Mouse (Mus musculus) thymus, postnatal 14 days (tissue): ENCODE data around the gene Mnat1.
"Not testable (repeated sequence)": the region's sequence is repeated elsewhere in the genome, so short reads cannot be mapped to it uniquely, and the experiment has no call there.

ENCODE experiments used
- DNase-seq: peaks from one replicate; pipeline ENCODE4 v3.0.0; 2021

Mnat1 gene

GRCm38 (mm10) chr12:73123093-73124041 is at the start of gene Mnat1:
TSS of gene Mnat1 (plus strand) at chr12:73123717.
- DNase-seq: peak; percentile 82

DNA sequence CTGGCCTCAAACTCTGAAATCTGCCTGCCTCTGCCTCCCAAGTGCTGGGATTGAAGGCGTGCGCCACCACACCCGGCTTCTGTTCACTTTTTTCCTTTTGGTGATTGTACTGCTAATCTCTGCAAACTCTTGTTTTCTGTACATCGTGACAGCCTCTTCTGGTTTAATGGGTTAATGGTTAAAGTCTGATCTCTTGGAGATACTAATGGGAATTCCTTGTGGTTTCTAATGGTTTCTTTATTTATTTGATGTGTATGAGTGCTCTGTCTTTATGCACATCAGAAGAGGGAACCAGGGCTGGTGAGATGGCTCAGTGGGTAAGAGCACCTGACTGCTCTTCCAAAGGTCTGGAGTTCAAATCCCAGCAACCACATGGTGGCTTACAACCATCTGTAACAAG is 41.7 kb upstream of the Mnat1 start:
- DNase-seq: not testable (repeated sequence)

- no peak for DNase-seq
These were observed 39.7 kb upstream of the Mnat1 start for GRCm38 (mm10) chr12:73083773-73084172.

GRCm38 (mm10) chr12:73085739-73086630 is 37.5 kb upstream of the Mnat1 start:
- no peak for DNase-seq

DNA sequence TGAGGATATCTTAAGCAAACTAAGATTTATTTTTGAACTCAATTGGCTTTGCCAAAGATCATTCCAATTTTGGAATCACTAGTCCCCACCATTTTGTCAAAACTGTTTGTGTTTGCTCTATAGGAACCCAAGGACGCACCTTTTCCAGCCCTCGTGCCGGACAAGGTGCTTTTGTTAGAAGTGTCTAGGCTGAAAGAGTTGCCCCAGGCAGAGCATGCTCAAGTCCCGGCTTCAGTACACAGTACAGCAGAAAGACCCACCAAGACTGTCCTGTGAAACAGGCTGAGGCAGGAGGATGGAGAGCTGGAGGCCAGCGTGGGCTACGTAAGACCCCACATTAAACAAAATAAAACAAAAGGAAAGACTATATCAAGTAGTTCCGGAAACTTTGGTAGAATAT is 36.4 kb upstream of the Mnat1 start:
- DNase-seq: no peak

DNA sequence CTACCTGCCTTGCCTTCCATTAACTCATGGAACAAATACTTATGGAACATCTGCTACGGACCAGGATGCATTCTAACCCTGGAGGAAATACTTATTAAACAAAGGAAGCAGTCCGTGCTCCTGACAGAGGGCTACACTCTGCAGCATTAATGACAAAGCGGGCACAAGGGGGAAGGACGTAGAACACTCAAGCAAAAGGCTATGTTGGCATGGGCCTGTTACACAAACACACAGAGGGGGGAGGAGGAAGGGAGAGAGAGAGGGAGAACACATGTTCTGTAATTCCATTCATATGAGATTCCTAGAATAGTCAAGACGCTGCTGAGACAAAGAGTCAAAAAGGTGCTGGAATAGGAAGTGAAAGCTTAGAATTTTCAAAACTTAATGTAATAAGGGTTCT is 35.0 kb upstream of the Mnat1 start:
- DNase-seq: no peak

DNA sequence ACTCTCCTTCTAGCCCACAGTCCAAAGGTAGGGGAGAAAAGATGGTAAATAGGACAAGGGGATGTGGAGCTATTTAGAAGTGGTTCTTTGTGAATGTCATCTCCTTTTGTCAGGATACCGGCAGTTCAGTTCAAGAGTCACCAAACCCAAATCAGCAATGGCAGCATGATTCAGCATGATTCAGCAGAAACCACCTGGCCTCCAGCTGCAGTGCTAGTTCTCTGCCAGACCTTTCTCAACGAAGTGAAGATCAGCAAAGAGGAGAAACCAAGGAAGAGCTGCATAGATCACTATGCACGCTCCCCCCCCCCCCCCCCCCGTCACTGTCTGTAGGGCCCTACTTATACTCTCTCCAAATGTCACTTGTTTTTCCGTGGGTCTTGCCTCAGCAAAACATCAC is 34.6 kb upstream of the Mnat1 start:
- peak; percentile 6 for DNase-seq

DNA sequence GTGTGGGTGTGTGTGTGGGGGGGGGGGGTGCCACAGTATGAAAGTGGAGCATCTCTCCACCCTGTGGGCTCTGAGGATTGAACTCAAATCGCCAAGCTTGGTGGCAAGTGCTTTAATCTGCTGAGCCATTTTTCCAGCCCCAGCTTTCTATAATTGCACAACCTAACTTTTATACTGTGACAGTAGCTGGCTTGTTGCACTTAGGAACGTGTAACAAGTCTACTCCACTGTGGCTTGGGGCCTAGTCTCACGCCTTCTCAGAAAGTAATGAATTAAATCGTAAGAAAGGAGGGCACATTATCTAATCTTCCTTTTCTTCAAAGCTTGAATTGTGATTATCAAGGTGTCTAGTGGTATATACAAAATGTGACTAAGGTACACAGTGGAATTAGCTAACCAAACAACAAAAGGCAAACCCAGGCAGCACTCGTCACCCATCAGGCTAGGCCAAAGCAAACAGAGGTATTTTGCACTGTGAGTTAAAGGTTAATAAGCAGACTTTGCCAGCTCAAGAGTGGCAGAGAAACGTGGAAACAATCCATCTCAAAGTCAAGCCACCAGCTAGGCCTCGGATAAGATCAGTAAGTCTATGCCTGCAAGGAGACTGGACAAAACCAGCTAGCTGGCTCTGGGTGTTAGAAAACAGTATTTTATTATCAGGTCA is 32.7 kb upstream of the Mnat1 start:
- no peak for DNase-seq

DNA sequence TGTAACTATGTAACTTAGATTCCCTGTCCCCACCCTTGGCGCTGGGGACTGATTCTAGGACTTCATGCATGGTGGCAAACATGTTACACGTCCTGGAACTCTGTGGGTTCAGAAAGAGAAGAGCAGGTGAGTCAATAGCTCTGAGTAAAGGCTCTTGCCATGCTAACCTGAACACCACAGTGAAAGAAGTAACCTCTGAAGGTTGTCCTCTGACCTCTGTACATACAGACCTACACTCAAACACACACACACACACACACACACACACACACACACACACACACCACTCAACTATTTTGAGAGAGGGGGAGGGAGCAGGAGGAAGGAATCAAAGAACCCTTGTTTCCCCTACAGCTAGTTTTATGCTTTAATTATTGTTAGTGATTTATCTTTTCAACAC is 29.3 kb upstream of the Mnat1 start:
- no peak for DNase-seq

DNA sequence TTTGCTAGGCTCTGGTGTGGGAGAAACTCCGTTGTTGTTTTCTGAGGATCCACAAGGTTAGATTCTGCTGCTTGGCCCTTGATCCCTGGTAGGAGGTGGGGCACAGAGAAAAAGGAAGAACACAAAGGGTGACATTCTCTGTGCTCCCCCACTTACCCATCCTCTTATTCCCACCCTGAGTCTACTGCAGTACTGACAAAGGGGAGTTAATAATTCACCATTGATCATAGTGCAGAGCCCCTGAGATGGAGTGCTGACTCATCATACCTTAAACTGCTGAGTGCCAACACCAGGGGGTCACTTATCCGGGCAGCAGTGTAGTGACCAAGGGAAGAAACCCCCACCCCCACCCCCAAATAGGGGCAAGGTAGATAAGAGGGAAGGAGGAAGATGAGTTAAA is 28.9 kb upstream of the Mnat1 start:
- DNase-seq: no peak

DNA sequence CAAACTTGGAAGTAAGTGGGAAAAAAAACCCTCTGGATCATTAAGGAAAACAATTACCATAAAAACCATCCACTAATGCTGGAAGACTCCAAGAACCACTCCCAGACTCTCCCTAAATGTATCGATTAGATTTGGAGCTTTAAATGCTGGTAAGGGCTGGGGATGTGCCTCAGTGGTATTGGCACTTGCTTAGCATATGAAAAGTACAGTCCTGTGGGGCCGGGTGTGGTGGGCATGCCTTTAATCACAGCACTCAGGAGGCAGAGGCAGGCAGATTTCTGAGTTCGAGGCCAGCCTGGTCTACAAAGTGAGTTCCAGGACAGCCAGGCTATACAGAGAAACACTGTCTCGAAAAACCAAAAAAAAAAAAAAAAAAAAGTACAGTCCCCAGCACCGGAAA is 27.3 kb upstream of the Mnat1 start:
- not testable (repeated sequence) for DNase-seq

GRCm38 (mm10) chr12:73098593-73098992 is 24.9 kb upstream of the Mnat1 start:
- no peak for DNase-seq

DNA sequence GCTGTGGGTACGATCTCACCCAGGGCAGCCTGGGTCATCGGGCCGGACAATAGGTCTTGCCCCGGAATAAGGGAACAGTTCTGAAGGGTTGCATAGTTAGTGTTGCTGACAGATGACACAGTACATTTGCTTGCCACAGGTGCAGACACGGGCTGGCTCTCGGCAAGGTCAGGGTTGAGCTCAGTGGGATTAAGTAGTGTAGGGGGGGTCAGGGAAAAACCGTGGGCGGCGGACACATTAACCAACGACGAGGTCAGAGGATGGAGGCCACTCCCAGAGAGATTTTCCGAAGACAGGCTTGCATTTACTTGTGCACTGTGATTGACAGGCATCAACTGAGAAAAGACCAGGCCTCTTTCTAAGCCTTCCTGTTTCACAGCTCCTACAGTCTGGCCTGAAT is 19.8 kb upstream of the Mnat1 start:
- no peak for DNase-seq

DNA sequence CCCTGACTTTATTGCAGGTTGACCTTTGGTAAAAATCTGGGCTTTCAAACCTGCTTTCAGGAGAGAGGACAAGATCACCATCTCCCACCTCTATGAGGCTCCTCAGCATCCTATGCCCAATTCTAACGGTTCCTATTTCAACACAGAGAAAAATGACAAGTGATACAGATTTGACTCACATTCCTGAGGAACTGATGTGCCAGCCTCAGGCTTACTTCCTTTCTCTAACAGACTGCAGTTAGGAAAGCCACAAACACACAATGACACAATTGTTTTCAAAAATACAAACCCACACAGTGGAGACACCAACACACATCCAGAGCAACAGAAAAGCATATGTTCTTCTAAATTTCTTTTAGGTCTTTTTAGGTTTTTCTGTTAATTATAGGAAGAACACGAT is 15.7 kb upstream of the Mnat1 start:
- DNase-seq: no peak

DNA sequence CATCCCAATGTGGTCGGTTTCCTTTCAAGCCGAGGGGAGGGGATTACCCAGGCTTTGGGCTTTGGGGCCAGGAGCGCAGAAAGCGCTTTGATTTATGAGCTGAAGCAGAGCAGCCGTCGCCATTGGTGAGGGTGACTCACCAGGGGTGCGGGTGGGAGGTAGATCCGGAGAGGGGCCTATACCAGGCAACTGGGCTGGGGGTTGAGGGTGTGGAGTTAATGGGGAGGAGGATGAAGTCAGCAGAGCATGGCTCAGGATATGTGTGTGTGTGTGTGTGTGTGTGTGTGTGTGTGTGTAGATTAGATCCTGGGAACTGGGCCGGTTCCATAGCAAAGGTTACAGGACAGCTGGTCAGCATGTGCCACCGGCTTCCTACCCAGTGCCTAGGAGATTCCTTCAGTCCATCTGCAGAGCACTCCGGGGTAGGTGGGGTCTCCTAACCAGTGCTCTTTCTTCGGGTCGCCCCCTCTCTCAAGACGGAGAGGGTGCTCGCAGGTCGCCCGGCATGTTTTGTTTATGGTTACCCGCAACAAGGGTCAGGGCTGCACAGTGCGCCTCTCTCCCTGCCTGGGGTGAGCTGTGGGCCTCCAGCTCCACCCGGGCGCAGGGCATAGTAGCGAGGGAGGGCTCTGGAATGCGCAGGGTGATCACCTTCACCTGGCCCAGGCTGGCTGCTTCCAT is 12.9 kb upstream of the Mnat1 start:
- DNase-seq: peak; percentile 9

- DNase-seq: peak; percentile 14
These were observed 11.8 kb upstream of the Mnat1 start for GRCm38 (mm10) chr12:73111561-73112325.

GRCm38 (mm10) chr12:73112326-73113087 is 11.0 kb upstream of the Mnat1 start:
- peak; percentile 11 for DNase-seq

DNA sequence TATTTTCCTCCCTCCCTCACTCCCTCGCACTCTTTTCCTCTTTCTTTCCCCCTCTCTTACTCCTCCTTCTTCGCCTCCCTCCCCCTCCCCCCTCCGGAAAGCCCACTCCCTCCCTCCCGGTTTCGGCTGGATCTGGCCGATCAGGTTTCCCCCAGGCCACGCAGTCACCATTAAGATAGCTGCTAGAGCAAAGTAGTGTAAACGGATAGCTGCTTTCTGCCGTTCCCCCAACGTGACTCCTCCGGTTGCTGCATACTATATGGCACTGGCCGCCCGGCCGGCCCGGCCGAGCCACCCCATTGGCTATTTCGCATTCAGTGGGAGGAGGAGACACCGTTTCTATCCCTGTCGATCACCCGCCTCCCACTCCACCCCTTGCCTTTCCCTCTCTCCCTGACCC is 10.3 kb upstream of the Mnat1 start, which contains the start of gene Six4:
Six4 (minus strand) TSS at position 261 of the 400 bp plus-strand sequence.
- peak; percentile 5 for DNase-seq

GRCm38 (mm10) chr12:73125250-73125649 is 1.7 kb downstream of the Mnat1 start:
- no peak for DNase-seq

GRCm38 (mm10) chr12:73140732-73141131 is 17.2 kb downstream of the Mnat1 start:
- DNase-seq: no peak

GRCm38 (mm10) chr12:73147236-73147635 is 23.7 kb downstream of the Mnat1 start:
- DNase-seq: no peak
